ENCODE assay signal across 19 mouse cellular contexts in the genomic region with DNA sequence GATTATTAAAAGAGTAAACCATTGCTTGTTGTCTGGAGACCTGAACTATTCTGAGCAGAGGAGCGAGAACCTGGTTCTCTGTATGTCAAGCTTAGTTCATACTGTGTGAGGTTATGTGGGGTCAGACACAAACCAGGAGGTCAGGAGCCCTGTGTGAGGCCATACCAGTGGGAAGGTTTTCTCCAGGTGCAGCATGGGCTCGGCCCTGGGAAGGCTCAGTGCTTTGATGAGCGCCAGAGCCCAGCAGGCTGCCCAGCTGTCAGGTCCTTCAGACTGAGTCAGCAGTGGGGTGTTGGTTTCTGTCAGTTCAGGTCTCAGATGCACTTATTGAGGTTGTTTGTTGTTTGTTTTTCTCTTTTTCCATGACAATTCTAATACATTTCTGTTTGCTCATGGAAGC. TPM values are rescaled to one million over a fixed set of nuclear protein-coding genes. Genes with fewer than 3 reads are reported as not detected.
A peak's percentile ranks its signal among the peaks of the same experiment; 100 is the strongest.
DNase-seq lines count a peak whose midpoint lies in the region; TF ChIP-seq lines count a peak whose summit lies in the region.
"Had no signal": no experiment of that assay in that cellular context is flagged by ENCODE, and none has a peak within 500 bp of the region (broad histone marks: within the 10 kb centered on the region; RNA-seq: fewer than 3 reads in every experiment).

No protein-coding gene starts in this region.

- no peak overlapping the region for H3K4me3 ChIP-seq in layer of hippocampus, adult 2 months
- H3K4me3 ChIP-seq: embryonic facial prominence, embryonic 10.5 days; forebrain, embryonic 10.5 days; heart, adult 2 months; heart, embryonic 15.5 days; hindbrain, embryonic 13.5 days had no signal

- TF ChIP-seq CTCF in layer of hippocampus, adult 2 months (conservative IDR thresholded peaks at IDR 0.05), result no peak

- 0 out of 2 replicates have a peak overlapping the region, but pooled peaks have one; percentile 24 for H3K27ac ChIP-seq in layer of hippocampus, adult 2 months
- H3K27ac ChIP-seq: embryonic facial prominence, embryonic 10.5 days; forebrain, embryonic 10.5 days; heart, adult 2 months; heart, embryonic 15.5 days; hindbrain, embryonic 13.5 days; hindbrain, postnatal 0 days had no signal

- peak; percentile 56 to 61 for DNase-seq in cerebellum, adult 18-20 months
- DNase-seq in cerebellum, postnatal 14 days, result no peak
- no peak for DNase-seq in layer of hippocampus, adult 2 months (ENCODE audit: low spot score in 2 of 2)
- DNase-seq in layer of hippocampus, adult 9-11 months, result no peak
- peak; percentile 77 for DNase-seq in brain, adult 2 months (ENCODE audit: low read depth, low spot score)
- DNase-seq in cerebellum, postnatal 36 days, result peak; percentile 39 to 50
- no peak for DNase-seq in lung, adult 18-20 months
- no peak for DNase-seq in T-cell, adult 2 months (ENCODE audit: low spot score)
- DNase-seq: adrenal gland, adult 8-10 months; adrenal gland, postnatal 36 days; gastrocnemius, postnatal 14 days; heart, adult 2 months; heart, postnatal 14 days; kidney, adult 11 months had no signal

RNA-seq across cellular contexts. Expression of a gene that starts 52.8 kb away (rescaled TPM):
- 100 to 1,000 TPM; 139 to 147 TPM for total RNA-seq in layer of hippocampus, adult 2 months (2021)

Comparison
In these comparisons a context has a peak if more than half of its experiments do, and no peak if none do; other contexts are left out.
1. DNase-seq: peak in cerebellum, adult 18-20 months (2 of 2), brain, adult 2 months (single experiment) and cerebellum, postnatal 36 days (2 of 2); none in cerebellum, postnatal 14 days (0 of 2), layer of hippocampus, adult 2 months (0 of 2), layer of hippocampus, adult 9-11 months (single experiment), lung, adult 18-20 months (0 of 2) and T-cell, adult 2 months (single experiment).